Mouse (Mus musculus) Patski (cell line): ENCODE measurements around the gene Sec22c. TPM values are rescaled to one million over a fixed set of nuclear protein-coding genes. Genes with fewer than 3 reads are reported as not detected.

ENCODE experiments used
- ATAC-seq: fragments of 100-300 bp; one replicate; pipeline ENCODE4 v1.8.0; 2021
- CTCF ChIA-PET: fragments of 350-600 bp; sonication (Branson Sonifier 250); formaldehyde crosslinking; loops from one replicate; lab custom pipeline; 2022; ENCODE audit warnings: inconsistent platforms; lab: Charles Lee
- POLR2A ChIA-PET: fragments of 350-600 bp; sonication (Branson Sonifier 250); formaldehyde crosslinking; loops from one replicate; lab custom pipeline; 2022; ENCODE audit warnings: antibody characterized with exemption, inconsistent platforms; lab: Charles Lee
- DNase-seq: peaks from one replicate; pipeline ENCODE4 v3.0.0-alpha.2; 2011; ENCODE audit warnings: low read depth, low spot score
- H3K27me3 ChIP-seq: fragments of 371-371 bp; one replicate; pipeline ENCODE4 v1.5.1; 2021
- CTCF ChIP-seq: fragments of 100-300 bp; IDR thresholded peaks from one replicate; pipeline ENCODE4 v1.5.1; 2021
- in situ Hi-C: fragments of 300-500 bp; cut with MboI; formaldehyde crosslinking; loops from 3 replicates; pipeline ENCODE4 v1.11.1; 2018; ENCODE audit warnings: low pct_unique_long_range_greater_than_20kb, mixed read lengths
- polyA plus RNA-seq: library from polyadenylated mRNA; unstranded; gene quantifications from one replicate; pipeline ENCODE4 v1.2.3, GENCODE M21; 2021

Gene Sec22c
- polyA plus RNA-seq, 1 experiment from 2014 or later: 12.7 TPM

- in situ Hi-C loops: no loop called here
- ATAC-seq (no peak), DNase-seq (no peak)
- no peak for TF ChIP-seq CTCF
- ChIA-PET CTCF (interaction anchor here (1.1 to 1.4 kb wide), 3 partner anchors 9 to 28 kb away, joined by 3 read pairs; partner anchors contain the start of genes Lyzl4 and Vipr1), POLR2A (no interaction called here)
- H3K27me3 ChIP-seq: peaks cover 45% of the 10 kb centered on the region
These were observed 72.4 kb downstream of the Sec22c start for GRCm38 (mm10) chr9:121632891-121633290.

GRCm38 (mm10) chr9:121631946-121632345, 73.3 kb downstream of the Sec22c start:
- POLR2A ChIA-PET: no interaction called here
- H3K27me3 ChIP-seq: peaks cover 40% of the 10 kb centered on the region
- no peak for ATAC-seq
- DNase-seq: no peak
- CTCF ChIA-PET: interaction anchor here (1.1 to 1.4 kb wide), 3 partner anchors 8 to 27 kb away, joined by 3 read pairs; partner anchors contain the start of genes Lyzl4 and Vipr1
- no peak for TF ChIP-seq CTCF
- in situ Hi-C loops: no loop called here

GRCm38 (mm10) chr9:121630627-121631026, 74.7 kb downstream of the Sec22c start:
- H3K27me3 ChIP-seq: peaks cover 40% of the 10 kb centered on the region
- ATAC-seq (no peak), DNase-seq (no peak)
- ChIA-PET POLR2A (no interaction called here), CTCF (interaction anchor here (1.5 kb wide), 1 partner anchor 11 kb away, joined by 3 read pairs; no protein-coding TSS in a partner anchor)
- TF ChIP-seq CTCF: no peak
- in situ Hi-C loops: no loop called here

Other genes starting within 250 kb of the Sec22c start
- gene Cck, start 209.8 kb downstream of the Sec22c start, polyA plus RNA-seq: not detected
- gene Lyzl4, start 63.4 kb downstream of the Sec22c start, polyA plus RNA-seq: not detected
- gene Vipr1, start 62.8 kb downstream of the Sec22c start, polyA plus RNA-seq: not detected
- 63.8 TPM for gene Ss18l2, start 4.8 kb upstream of the Sec22c start, polyA plus RNA-seq
- gene Nktr, start 13.7 kb upstream of the Sec22c start, polyA plus RNA-seq: 54.5 TPM
- gene Zfp651, start 53.8 kb upstream of the Sec22c start, polyA plus RNA-seq: 64.7 TPM
- not detected for gene Klhl40, start 72.1 kb upstream of the Sec22c start, polyA plus RNA-seq
- not detected for gene Hhatl, start 87.0 kb upstream of the Sec22c start, polyA plus RNA-seq
- 0.03 TPM for gene Ccdc13, start 134.0 kb upstream of the Sec22c start, polyA plus RNA-seq
- gene Higd1a, start 152.9 kb upstream of the Sec22c start, polyA plus RNA-seq: 108 TPM
- not detected for gene Ackr2, start 192.9 kb upstream of the Sec22c start, polyA plus RNA-seq
- not detected for gene Cyp8b1, start 210.8 kb upstream of the Sec22c start, polyA plus RNA-seq
- gene Fam198a, start 245.5 kb upstream of the Sec22c start, polyA plus RNA-seq: 0.23 TPM